Mouse (Mus musculus) hindbrain, embryonic 11.5 days (tissue): ENCODE measurements at regions not wholly inside any gene's neighbourhood (a gene's known extent, or its start where the extent isn't known, plus 50 kb on each side); places are given as distances from the start of the nearest gene placed in this dataset.

Experiments used
- ATAC-seq: fragments of 200-750 bp; cut with Nextera tagmentation; 2 replicates; pipeline ENCODE4 v1.8.0; 2017; ENCODE audit warnings: mild to moderate bottlenecking, moderate TSS enrichment, moderate library complexity; ENCODE audit not compliant: low FRiP score
- DNase-seq: peaks from one replicate; pipeline ENCODE4 v3.0.0-alpha.2; 2015; ENCODE audit warnings: low spot score
- H3K27ac ChIP-seq: fragments of 300-500 bp; sonication (generic); 2 replicates; pipeline ENCODE4 v1.5.1; 2014; ENCODE audit warnings: mild to moderate bottlenecking, low read depth, low read length
- H3K27me3 ChIP-seq: fragments of 300-500 bp; sonication (generic); 2 replicates; pipeline ENCODE4 v1.6.1; 2014; ENCODE audit warnings: mild to moderate bottlenecking, low read length, moderate library complexity, mixed read lengths; ENCODE audit not compliant: control insufficient read depth, insufficient read depth
- H3K36me3 ChIP-seq: fragments of 300-500 bp; sonication (generic); 2 replicates; pipeline ENCODE4 v1.6.1; 2014; ENCODE audit warnings: mild to moderate bottlenecking, low read length, moderate library complexity, mixed read lengths; ENCODE audit not compliant: control insufficient read depth, insufficient read depth
- H3K4me1 ChIP-seq: fragments of 300-500 bp; sonication (generic); replicated peaks from 2 replicates; pipeline ENCODE4 v1.6.1; 2014; ENCODE audit warnings: low read length, mixed read lengths; ENCODE audit not compliant: control insufficient read depth, insufficient read depth
- H3K4me2 ChIP-seq: fragments of 300-500 bp; sonication (generic); replicated peaks from 2 replicates; pipeline ENCODE4 v1.6.1; 2014; ENCODE audit warnings: mild to moderate bottlenecking, low read depth, low read length
- H3K4me3 ChIP-seq: fragments of 300-500 bp; sonication (generic); 2 replicates; pipeline ENCODE4 v1.5.1; 2014; ENCODE audit warnings: low read depth, low read length
- H3K9ac ChIP-seq: fragments of 300-500 bp; sonication (generic); 2 replicates; pipeline ENCODE4 v1.6.1; 2014; ENCODE audit warnings: low read depth, low read length
- H3K9me3 ChIP-seq: fragments of 300-500 bp; sonication (generic); 2 replicates; pipeline ENCODE4 v1.6.1; 2016; ENCODE audit warnings: low read length; ENCODE audit not compliant: control insufficient read depth
- WGBS: fragments of 180-500 bp; shearing (Covaris S2); extraction: QIAGEN DNeasy Blood & Tissue Kit; methylation state at CpG from one replicate; pipeline ENCODE4 v1.1.7; 2014; 5-methylcytosine and 5-hydroxymethylcytosine counted together

GRCm38 (mm10) chr8:103940958-103941532 lies 160.4 kb upstream of the Cdh5 start:
- Histone ChIP-seq H3K4me1 (no peaks in the 10 kb centered on the region), H3K9me3 (no peaks in the 10 kb centered on the region; the same call in 1 of the 2 replicates), H3K4me3 (no peak overlapping the region), H3K36me3 (no peaks in the 10 kb centered on the region), H3K9ac (no peak overlapping the region), H3K4me2 (no peak overlapping the region), H3K27ac (no peak overlapping the region), H3K27me3 (no peaks in the 10 kb centered on the region)
- 88% methylated on average over 6 of the region's 6 CpGs for WGBS
- ATAC-seq (no peak), DNase-seq (no peak)

DNA sequence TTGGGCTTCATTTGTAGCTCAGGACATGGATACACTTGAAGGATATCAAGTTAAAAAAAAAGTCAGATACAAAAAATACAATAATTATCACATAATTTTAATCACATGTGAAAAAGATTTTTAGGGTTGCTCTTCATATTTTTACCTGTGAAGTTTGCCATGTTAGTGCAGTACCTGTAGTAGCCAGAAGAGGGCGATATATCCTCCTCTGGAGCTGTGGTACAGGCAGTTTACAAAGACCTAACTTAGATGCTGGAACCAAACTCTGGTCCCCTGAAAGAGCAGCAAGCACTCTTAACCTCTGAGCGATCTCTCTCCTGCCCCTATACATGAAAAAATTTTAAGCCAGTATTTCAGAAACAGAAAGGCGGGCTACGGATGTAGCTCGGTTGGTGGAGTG lies 153.0 kb upstream of the Cdh5 start:
- 75% methylated on average over 5 of the region's 5 CpGs for WGBS
- ATAC-seq (no peak), DNase-seq (no peak)
- Histone ChIP-seq H3K9me3 (no peaks in the 10 kb centered on the region), H3K9ac (no peak overlapping the region), H3K36me3 (no peaks in the 10 kb centered on the region), H3K4me3 (no peak overlapping the region), H3K27ac (no peak overlapping the region), H3K4me2 (no peak overlapping the region), H3K27me3 (no peaks in the 10 kb centered on the region), H3K4me1 (no peaks in the 10 kb centered on the region)

GRCm38 (mm10) chr8:103950460-103950859 lies 151.0 kb upstream of the Cdh5 start:
- Histone ChIP-seq H3K36me3 (no peaks in the 10 kb centered on the region), H3K4me1 (no peaks in the 10 kb centered on the region), H3K27ac (no peak overlapping the region), H3K9ac (no peak overlapping the region), H3K4me2 (no peak overlapping the region), H3K9me3 (no peaks in the 10 kb centered on the region), H3K27me3 (no peaks in the 10 kb centered on the region), H3K4me3 (no peak overlapping the region)
- DNase-seq (no peak), ATAC-seq (no peak)
- 81% methylated on average over 4 of the region's 4 CpGs for WGBS

DNA sequence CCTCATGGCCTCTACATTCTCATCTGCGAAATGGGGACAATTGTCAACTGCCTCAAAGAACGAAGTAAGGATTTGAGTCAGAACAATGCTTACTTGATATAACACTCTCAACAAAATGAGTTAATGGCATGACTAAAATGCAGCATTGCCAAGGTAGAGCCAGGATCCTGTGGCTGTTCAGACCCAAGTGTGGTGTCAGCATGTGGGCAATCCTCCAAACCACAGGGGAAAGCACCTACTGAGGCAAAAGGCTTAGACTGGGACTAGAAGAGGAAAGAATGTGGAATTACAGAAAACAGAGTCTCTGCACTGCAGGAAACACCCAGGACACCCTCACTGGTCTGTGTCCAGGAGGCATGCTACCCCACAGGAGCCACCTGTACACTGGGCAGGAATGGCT lies 147.8 kb upstream of the Cdh5 start:
- DNase-seq (no peak), ATAC-seq (no peak)
- H3K4me2 ChIP-seq = no peak overlapping the region
- no peak overlapping the region for H3K9ac ChIP-seq
- no peak overlapping the region for H3K4me3 ChIP-seq
- no peaks in the 10 kb centered on the region for H3K9me3 ChIP-seq
- no peak overlapping the region for H3K27ac ChIP-seq
- H3K4me1 ChIP-seq = no peaks in the 10 kb centered on the region
- H3K36me3 ChIP-seq = no peaks in the 10 kb centered on the region
- 99% methylated on average over 2 of the region's 2 CpGs for WGBS
- H3K27me3 ChIP-seq = no peaks in the 10 kb centered on the region

DNA sequence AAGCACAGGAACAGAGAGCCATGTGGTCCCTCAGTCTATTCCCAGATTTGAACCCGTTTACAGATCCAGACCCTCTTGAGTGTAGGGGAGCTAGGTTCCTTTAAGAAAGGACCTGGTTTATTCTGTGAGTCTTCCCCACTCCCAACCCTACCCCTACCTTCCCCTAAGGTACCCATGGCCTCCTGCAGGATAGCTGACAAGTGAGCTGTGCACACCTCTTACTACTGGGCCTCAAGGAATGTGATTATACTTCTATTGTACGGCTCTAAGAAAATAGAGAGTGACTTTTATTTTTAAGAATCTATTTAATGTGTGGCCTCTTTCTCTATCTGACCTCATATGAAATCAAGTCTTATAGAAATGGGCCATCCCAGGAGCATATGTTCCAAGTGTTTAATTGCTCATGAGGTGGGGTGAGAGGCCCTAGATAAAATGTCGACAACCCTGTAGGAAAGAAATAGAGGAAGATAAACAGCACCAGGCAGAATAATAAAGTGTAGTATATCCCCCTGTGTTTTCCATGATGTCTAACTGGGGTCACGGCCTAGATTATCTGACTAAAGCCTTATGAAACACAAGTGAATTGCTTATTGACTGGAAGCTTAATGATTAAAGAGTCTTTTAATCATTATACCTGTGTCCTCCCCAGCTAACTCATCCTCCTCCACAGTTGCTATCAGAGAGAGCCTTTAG lies 145.7 kb upstream of the Cdh5 start:
- Histone ChIP-seq H3K27ac (no peak overlapping the region), H3K27me3 (no peaks in the 10 kb centered on the region), H3K4me3 (no peak overlapping the region), H3K36me3 (no peaks in the 10 kb centered on the region), H3K4me1 (no peaks in the 10 kb centered on the region), H3K9ac (no peak overlapping the region), H3K9me3 (no peaks in the 10 kb centered on the region), H3K4me2 (no peak overlapping the region)
- ATAC-seq (no peak), DNase-seq (no peak)
- WGBS = 81% methylated on average over 4 of the region's 4 CpGs

GRCm38 (mm10) chr8:103964293-103964918 lies 137.0 kb upstream of the Cdh5 start:
- Histone ChIP-seq H3K4me1 (no peaks in the 10 kb centered on the region), H3K4me2 (no peak overlapping the region), H3K9ac (no peak overlapping the region), H3K27me3 (no peaks in the 10 kb centered on the region), H3K27ac (no peak overlapping the region), H3K9me3 (no peaks in the 10 kb centered on the region), H3K36me3 (no peaks in the 10 kb centered on the region), H3K4me3 (no peak overlapping the region)
- DNase-seq (no peak), ATAC-seq (no peak)
- 74% methylated on average over 7 of the region's 7 CpGs for WGBS

- Histone ChIP-seq H3K27ac (no peak overlapping the region), H3K9me3 (no peaks in the 10 kb centered on the region), H3K27me3 (no peaks in the 10 kb centered on the region), H3K36me3 (no peaks in the 10 kb centered on the region), H3K4me1 (no peaks in the 10 kb centered on the region), H3K4me3 (no peak overlapping the region), H3K4me2 (no peak overlapping the region), H3K9ac (no peak overlapping the region)
- ATAC-seq (no peak), DNase-seq (no peak)
- WGBS = 81% methylated on average over 5 of the region's 5 CpGs
Measured at GRCm38 (mm10) chr8:103969929-103970328, 131.5 kb upstream of the Cdh5 start.

- Histone ChIP-seq H3K36me3 (no peaks in the 10 kb centered on the region), H3K4me1 (no peaks in the 10 kb centered on the region), H3K9me3 (no peaks in the 10 kb centered on the region), H3K27me3 (no peaks in the 10 kb centered on the region), H3K4me3 (no peak overlapping the region), H3K4me2 (no peak overlapping the region), H3K9ac (no peak overlapping the region), H3K27ac (no peak overlapping the region)
- ATAC-seq (no peak), DNase-seq (no peak)
- WGBS = 87% methylated on average over 3 of the region's 3 CpGs
Measured at GRCm38 (mm10) chr8:103970511-103970910, 130.9 kb upstream of the Cdh5 start.

DNA sequence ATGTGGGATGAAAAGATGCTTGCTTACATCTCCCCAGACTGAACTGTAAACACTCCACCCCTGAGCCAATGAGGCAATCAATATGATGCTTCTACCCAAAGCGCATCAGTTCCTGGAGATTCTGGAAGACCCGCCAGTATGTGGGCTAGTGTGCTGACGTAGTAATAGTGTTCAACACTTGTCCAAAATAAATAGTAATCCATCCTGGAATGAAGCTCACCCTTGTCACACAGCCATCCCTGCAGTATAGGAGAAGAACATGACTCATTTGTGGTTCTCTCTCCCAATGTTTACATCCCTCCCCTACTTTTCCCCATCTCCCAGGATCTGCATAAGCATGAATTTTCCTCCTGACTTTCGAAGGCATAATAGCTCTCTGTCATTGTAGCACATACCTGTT lies 130.5 kb upstream of the Cdh5 start:
- 94% methylated on average over 4 of the region's 4 CpGs for WGBS

More for the DNA sequence above, 130.5 kb upstream of the Cdh5 start:
- no peaks in the 10 kb centered on the region for H3K9me3 ChIP-seq
- no peak for ATAC-seq
- no peak overlapping the region for H3K9ac ChIP-seq
- H3K4me2 ChIP-seq = no peak overlapping the region
- no peak overlapping the region for H3K4me3 ChIP-seq
- H3K4me1 ChIP-seq = no peaks in the 10 kb centered on the region
- no peaks in the 10 kb centered on the region for H3K36me3 ChIP-seq
- H3K27me3 ChIP-seq = no peaks in the 10 kb centered on the region
- DNase-seq = no peak
- no peak overlapping the region for H3K27ac ChIP-seq
